Comparison of ENCODE assay signal across 13 mouse cellular contexts in genomic region chr8:6288889-6289288, GRCm38 (mm10).
DNase-seq lines count a peak whose midpoint lies in the region; ATAC-seq and TF ChIP-seq lines count a peak whose summit lies in the region.
"Had no signal": no experiment of that assay in that cellular context is flagged by ENCODE, and none has a peak within 500 bp of the region (broad histone marks: within the 10 kb centered on the region; RNA-seq: fewer than 3 reads in every experiment).

No protein-coding gene starts in this region.

- TF ChIP-seq POLR2A in lung, adult 2 months (IDR thresholded peaks at IDR 0.05; ENCODE audit: borderline replicate concordance, extremely low read depth, low read depth, low read length) = no peak

- H3K27ac ChIP-seq in forebrain, embryonic 11.5 days (ENCODE audit: low read depth, low read length) = no peak overlapping the region
- no peak overlapping the region for H3K27ac ChIP-seq in forebrain, embryonic 10.5 days
- no peak overlapping the region for H3K27ac ChIP-seq in hindbrain, embryonic 12.5 days
- H3K27ac ChIP-seq in midbrain, embryonic 13.5 days = no peak overlapping the region
- no peak overlapping the region for H3K27ac ChIP-seq in kidney, embryonic 15.5 days
- H3K27ac ChIP-seq: limb, embryonic 13.5 days had no signal

- ATAC-seq in forebrain, embryonic 11.5 days (replicated peaks; ENCODE audit: low FRiP score) = peak; percentile 49; the same call in 1 of the 2 replicates
- peak; percentile 78; the same call in 1 of the 2 replicates for ATAC-seq in hindbrain, embryonic 12.5 days (ENCODE audit: low FRiP score)
- ATAC-seq in midbrain, embryonic 13.5 days = peak; percentile 82
- ATAC-seq in kidney, embryonic 15.5 days (replicated peaks; ENCODE audit: low FRiP score) = no peak

- TF ChIP-seq CTCF in lung, adult 2 months (IDR thresholded peaks at IDR 0.05; ENCODE audit: insufficient read depth, low read length) = no peak

- DNase-seq in forebrain, embryonic 11.5 days (ENCODE audit: low spot score) = no peak
- no peak for DNase-seq in forebrain, embryonic 10.5 days (ENCODE audit: extremely low spot score, low spot score)
- DNase-seq in cerebellum, adult 9-10 months = peak; percentile 7
- DNase-seq in adrenal gland, adult 8-10 months = no peak
- DNase-seq in lung, adult 2 months = no peak
- DNase-seq: heart, adult 18-20 months; heart, postnatal 10 days; kidney, adult 2 months; lung, embryonic 14.5 days had no signal

- H3K4me1 ChIP-seq in forebrain, embryonic 11.5 days (replicated peaks; ENCODE audit: control insufficient read depth, insufficient read depth, low read length) = no peaks in the 10 kb centered on the region
- no peaks in the 10 kb centered on the region for H3K4me1 ChIP-seq in forebrain, embryonic 10.5 days
- H3K4me1 ChIP-seq in hindbrain, embryonic 12.5 days = no peaks in the 10 kb centered on the region
- H3K4me1 ChIP-seq in midbrain, embryonic 13.5 days (replicated peaks) = 0 out of 2 replicates have a peak, but pooled peaks cover 3% of the 10 kb centered on the region
- no peaks in the 10 kb centered on the region for H3K4me1 ChIP-seq in kidney, embryonic 15.5 days
- no peaks in the 10 kb centered on the region for H3K4me1 ChIP-seq in lung, adult 2 months (ENCODE audit: control insufficient read depth, insufficient read depth, low read length)
- H3K4me1 ChIP-seq: limb, embryonic 13.5 days had no signal

- 52% methylated on average over 3 of the region's 3 CpGs for WGBS in forebrain, embryonic 11.5 days
- 70% methylated on average over 3 of the region's 3 CpGs for WGBS in forebrain, embryonic 10.5 days
- WGBS in hindbrain, embryonic 12.5 days = 27% methylated on average over 3 of the region's 3 CpGs
- WGBS in midbrain, embryonic 13.5 days = 26% methylated on average over 3 of the region's 3 CpGs
- 57% methylated on average over 3 of the region's 3 CpGs for WGBS in kidney, embryonic 15.5 days
- 63% methylated on average over 3 of the region's 3 CpGs for WGBS in lung, adult 2 months

- H3K27me3 ChIP-seq in forebrain, embryonic 11.5 days (ENCODE audit: control insufficient read depth, insufficient read depth, low read length) = no peaks in the 10 kb centered on the region
- H3K27me3 ChIP-seq in forebrain, embryonic 10.5 days (ENCODE audit: poor library complexity, severe bottlenecking) = no peaks in the 10 kb centered on the region
- H3K27me3 ChIP-seq in hindbrain, embryonic 12.5 days = no peaks in the 10 kb centered on the region
- H3K27me3 ChIP-seq in midbrain, embryonic 13.5 days = no peaks in the 10 kb centered on the region
- H3K27me3 ChIP-seq in kidney, embryonic 15.5 days = no peaks in the 10 kb centered on the region
- H3K27me3 ChIP-seq: limb, embryonic 13.5 days had no signal

- no peak overlapping the region for H3K4me3 ChIP-seq in forebrain, embryonic 11.5 days (ENCODE audit: low read depth, low read length)
- H3K4me3 ChIP-seq in forebrain, embryonic 10.5 days = no peak overlapping the region
- no peak overlapping the region for H3K4me3 ChIP-seq in hindbrain, embryonic 12.5 days
- H3K4me3 ChIP-seq in midbrain, embryonic 13.5 days (replicated peaks) = no peak overlapping the region
- H3K4me3 ChIP-seq in kidney, embryonic 15.5 days (replicated peaks) = no peak overlapping the region
- H3K4me3 ChIP-seq in lung, adult 2 months (replicated peaks; ENCODE audit: extremely low read depth, low read depth, low read length) = no peak overlapping the region
- H3K4me3 ChIP-seq: limb, embryonic 13.5 days had no signal

- H3K36me3 ChIP-seq in forebrain, embryonic 11.5 days (ENCODE audit: control insufficient read depth, insufficient read depth, low read length) = no peaks in the 10 kb centered on the region
- H3K36me3 ChIP-seq in forebrain, embryonic 10.5 days (replicated peaks) = no peaks in the 10 kb centered on the region
- no peaks in the 10 kb centered on the region for H3K36me3 ChIP-seq in hindbrain, embryonic 12.5 days
- H3K36me3 ChIP-seq in midbrain, embryonic 13.5 days = no peaks in the 10 kb centered on the region
- H3K36me3 ChIP-seq in kidney, embryonic 15.5 days = no peaks in the 10 kb centered on the region
- H3K36me3 ChIP-seq: limb, embryonic 13.5 days had no signal

- H3K4me2 ChIP-seq in forebrain, embryonic 11.5 days (ENCODE audit: low read depth, low read length, severe bottlenecking) = no peak overlapping the region
- no peak overlapping the region for H3K4me2 ChIP-seq in hindbrain, embryonic 12.5 days (replicated peaks)
- H3K4me2 ChIP-seq in midbrain, embryonic 13.5 days (replicated peaks) = no peak overlapping the region
- no peak overlapping the region for H3K4me2 ChIP-seq in kidney, embryonic 15.5 days
- H3K4me2 ChIP-seq: limb, embryonic 13.5 days; lung, embryonic 14.5 days had no signal

- H3K9ac ChIP-seq in forebrain, embryonic 11.5 days (ENCODE audit: low read length) = no peak overlapping the region
- H3K9ac ChIP-seq in hindbrain, embryonic 12.5 days = no peak overlapping the region
- no peak overlapping the region for H3K9ac ChIP-seq in midbrain, embryonic 13.5 days (replicated peaks)
- H3K9ac ChIP-seq in kidney, embryonic 15.5 days = no peak overlapping the region
- H3K9ac ChIP-seq: limb, embryonic 13.5 days; lung, embryonic 14.5 days had no signal

- no peaks in the 10 kb centered on the region for H3K9me3 ChIP-seq in forebrain, embryonic 11.5 days (ENCODE audit: control insufficient read depth, low read length)
- H3K9me3 ChIP-seq in forebrain, embryonic 10.5 days = no peaks in the 10 kb centered on the region
- H3K9me3 ChIP-seq in hindbrain, embryonic 12.5 days (replicated peaks) = no peaks in the 10 kb centered on the region
- H3K9me3 ChIP-seq in midbrain, embryonic 13.5 days = no peaks in the 10 kb centered on the region
- H3K9me3 ChIP-seq in kidney, embryonic 15.5 days (replicated peaks) = no peaks in the 10 kb centered on the region
- H3K9me3 ChIP-seq: limb, embryonic 13.5 days had no signal
